In the genomic region with DNA sequence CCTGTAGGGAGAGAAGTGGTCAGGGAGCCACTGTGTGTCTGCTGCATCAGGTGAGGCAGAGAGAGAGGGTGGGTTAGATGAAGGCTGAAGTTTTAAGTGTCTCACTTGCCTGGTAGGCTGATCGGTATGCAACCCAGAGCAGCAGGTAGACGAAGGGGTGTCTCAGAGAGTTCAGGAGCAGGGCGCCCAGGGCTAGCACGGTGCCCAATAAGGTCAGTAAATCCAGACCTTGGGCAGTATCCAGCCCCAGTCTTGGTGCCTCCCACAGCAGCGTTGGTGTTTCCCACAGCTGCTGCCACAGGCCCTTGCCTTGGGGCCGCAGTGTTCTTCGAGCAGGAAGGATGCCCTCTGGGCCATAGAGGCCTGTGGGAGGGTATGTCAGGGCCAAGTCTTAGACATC, we compare ENCODE assay signal across 9 mouse cellular contexts. TPM values are rescaled to one million over a fixed set of nuclear protein-coding genes. Genes with fewer than 3 reads are reported as not detected.
A peak's percentile ranks its signal among the peaks of the same experiment; 100 is the strongest.
DNase-seq lines count a peak whose midpoint lies in the region; ATAC-seq lines count a peak whose summit lies in the region.
"Had no signal": no experiment of that assay in that cellular context is flagged by ENCODE, and none has a peak within 500 bp of the region (broad histone marks: within the 10 kb centered on the region; RNA-seq: fewer than 3 reads in every experiment).

No protein-coding gene starts in this region.

- H3K27ac ChIP-seq in kidney, embryonic 15.5 days = 0 out of 2 replicates have a peak overlapping the region, but pooled peaks have one; percentile 92
- no peak overlapping the region for H3K27ac ChIP-seq in brown adipose tissue, adult 24 weeks (replicated peaks; ENCODE audit: low read depth, low read length)
- H3K27ac ChIP-seq in hindbrain, embryonic 13.5 days = no peak overlapping the region
- H3K27ac ChIP-seq in midbrain, embryonic 16.5 days (ENCODE audit: low read length) = no peak overlapping the region

- H3K9ac ChIP-seq in kidney, embryonic 15.5 days = peak overlapping the region; percentile 78
- H3K9ac ChIP-seq in hindbrain, embryonic 13.5 days = peak overlapping the region; percentile 83
- peak overlapping the region; percentile 76 for H3K9ac ChIP-seq in midbrain, embryonic 16.5 days (ENCODE audit: low read depth, low read length)

- ATAC-seq in kidney, embryonic 15.5 days (replicated peaks; ENCODE audit: low FRiP score) = no peak
- no peak for ATAC-seq in hindbrain, embryonic 13.5 days (ENCODE audit: low FRiP score)
- ATAC-seq in midbrain, embryonic 16.5 days = no peak
- ATAC-seq in erythroid progenitor cell, adult 5-6 weeks (replicated peaks; ENCODE audit: low FRiP score, poor library complexity, severe bottlenecking) = no peak

- H3K9me3 ChIP-seq in kidney, embryonic 15.5 days (replicated peaks) = no peaks in the 10 kb centered on the region
- H3K9me3 ChIP-seq in hindbrain, embryonic 13.5 days = no peaks in the 10 kb centered on the region
- H3K9me3 ChIP-seq in midbrain, embryonic 16.5 days (replicated peaks; ENCODE audit: control insufficient read depth, low read length, poor library complexity, severe bottlenecking) = no peaks in the 10 kb centered on the region

- peak overlapping the region; percentile 86 for H3K4me3 ChIP-seq in kidney, embryonic 15.5 days (replicated peaks)
- H3K4me3 ChIP-seq in brown adipose tissue, adult 24 weeks (ENCODE audit: insufficient read depth, low read depth, low read length) = peak overlapping the region; percentile 88
- H3K4me3 ChIP-seq in hindbrain, embryonic 13.5 days = peak overlapping the region; percentile 67
- H3K4me3 ChIP-seq in midbrain, embryonic 16.5 days (ENCODE audit: low read depth, low read length) = peak overlapping the region; percentile 77

- no peaks in the 10 kb centered on the region for H3K27me3 ChIP-seq in kidney, embryonic 15.5 days
- H3K27me3 ChIP-seq in hindbrain, embryonic 13.5 days = no peaks in the 10 kb centered on the region
- no peaks in the 10 kb centered on the region for H3K27me3 ChIP-seq in midbrain, embryonic 16.5 days (ENCODE audit: control insufficient read depth, insufficient read depth, low read depth, low read length)

- H3K4me2 ChIP-seq in kidney, embryonic 15.5 days = peak overlapping the region; percentile 69
- H3K4me2 ChIP-seq in hindbrain, embryonic 13.5 days = peak overlapping the region; percentile 61
- peak overlapping the region; percentile 86 for H3K4me2 ChIP-seq in midbrain, embryonic 16.5 days (ENCODE audit: low read length)

- H3K4me1 ChIP-seq in kidney, embryonic 15.5 days = peaks cover 30% of the 10 kb centered on the region
- H3K4me1 ChIP-seq in brown adipose tissue, adult 24 weeks (ENCODE audit: control insufficient read depth, insufficient read depth, insufficient read length, low read length) = peaks cover 11% of the 10 kb centered on the region
- H3K4me1 ChIP-seq in hindbrain, embryonic 13.5 days (replicated peaks) = peaks cover 42% of the 10 kb centered on the region
- H3K4me1 ChIP-seq in midbrain, embryonic 16.5 days (ENCODE audit: control insufficient read depth, insufficient read depth, low read length) = peaks cover 29% of the 10 kb centered on the region

- no peak for DNase-seq in kidney, adult 8-10 months
- DNase-seq in right cerebral cortex, postnatal 36 days (ENCODE audit: low spot score in 2 of 2) = no peak
- no peak for DNase-seq in urinary bladder, postnatal 4 days (ENCODE audit: low spot score in 2 of 2)
- DNase-seq: lung, adult 2 months had no signal

- WGBS in kidney, embryonic 15.5 days = 66% methylated on average over 7 of the region's 7 CpGs
- WGBS in hindbrain, embryonic 13.5 days = 90% methylated on average over 7 of the region's 7 CpGs
- WGBS in midbrain, embryonic 16.5 days = 79% methylated on average over 6 of the region's 7 CpGs

- H3K36me3 ChIP-seq in kidney, embryonic 15.5 days = peaks cover 52% of the 10 kb centered on the region
- H3K36me3 ChIP-seq in hindbrain, embryonic 13.5 days = peaks cover 41% of the 10 kb centered on the region
- H3K36me3 ChIP-seq in midbrain, embryonic 16.5 days (ENCODE audit: control insufficient read depth, insufficient read depth, low read length) = peaks cover 21% of the 10 kb centered on the region; the same call in 1 of the 2 replicates

RNA-seq across cellular contexts. Expression of gene Lmf2, which starts 1.0 kb away (rescaled TPM):
- 54.1 and 67.9 TPM in 2 replicates for polyA plus RNA-seq in kidney, embryonic 15.5 days (2015; fragmentation: Nextera tagmentation; extraction: Ambion mirVana)
- 10.6 and 12.7 TPM in 2 replicates for polyA plus RNA-seq in brown adipose tissue, adult 24 weeks (2012; ENCODE audit: insufficient read depth, insufficient read length, missing spikeins)
- polyA plus RNA-seq in hindbrain, embryonic 13.5 days (2015; fragmentation: Nextera tagmentation; extraction: Ambion mirVana) = 32.2 and 32.6 TPM in 2 replicates
- polyA plus RNA-seq in midbrain, embryonic 16.5 days (2015; fragmentation: Nextera tagmentation; extraction: Ambion mirVana) = 29.0 and 34.9 TPM in 2 replicates
- total RNA-seq in erythroid progenitor cell, adult 5-6 weeks (2015; ENCODE audit: low replicate concordance) = 71.4 and 96.8 TPM in 2 replicates
- total RNA-seq in erythroid progenitor cell, adult 5-6 weeks (2017; ENCODE audit: low replicate concordance) = 63.3 and 84.0 TPM in 2 replicates

RNA-seq across cellular contexts. Expression of gene Ncaph2, which starts 1.1 kb away (rescaled TPM):
- polyA plus RNA-seq in kidney, embryonic 15.5 days (2015; fragmentation: Nextera tagmentation; extraction: Ambion mirVana) = 147 and 155 TPM in 2 replicates
- 59.3 and 60.2 TPM in 2 replicates for polyA plus RNA-seq in brown adipose tissue, adult 24 weeks (2012; ENCODE audit: insufficient read depth, insufficient read length, missing spikeins)
- 104 TPM in 2 replicates for polyA plus RNA-seq in hindbrain, embryonic 13.5 days (2015; fragmentation: Nextera tagmentation; extraction: Ambion mirVana)
- 116 and 117 TPM in 2 replicates for polyA plus RNA-seq in midbrain, embryonic 16.5 days (2015; fragmentation: Nextera tagmentation; extraction: Ambion mirVana)
- 195 and 215 TPM in 2 replicates for total RNA-seq in erythroid progenitor cell, adult 5-6 weeks (2015; ENCODE audit: low replicate concordance)
- total RNA-seq in erythroid progenitor cell, adult 5-6 weeks (2017; ENCODE audit: low replicate concordance) = 221 and 330 TPM in 2 replicates

RNA-seq across cellular contexts. Expression of gene Sco2, which starts 19.2 kb away (rescaled TPM):
- polyA plus RNA-seq in kidney, embryonic 15.5 days (2015; fragmentation: Nextera tagmentation; extraction: Ambion mirVana) = 7.9 and 8.2 TPM in 2 replicates
- polyA plus RNA-seq in brown adipose tissue, adult 24 weeks (2012; ENCODE audit: insufficient read depth, insufficient read length, missing spikeins) = 22.7 and 24.0 TPM in 2 replicates
- 10.9 and 11.3 TPM in 2 replicates for polyA plus RNA-seq in hindbrain, embryonic 13.5 days (2015; fragmentation: Nextera tagmentation; extraction: Ambion mirVana)
- 11.8 and 16.4 TPM in 2 replicates for polyA plus RNA-seq in midbrain, embryonic 16.5 days (2015; fragmentation: Nextera tagmentation; extraction: Ambion mirVana)
- 2.9 TPM in 1 of 2 replicates, not detected in the other for total RNA-seq in erythroid progenitor cell, adult 5-6 weeks (2015; ENCODE audit: low replicate concordance)
- total RNA-seq in erythroid progenitor cell, adult 5-6 weeks (2017; ENCODE audit: low replicate concordance) = 0.23 and 5.1 TPM in 2 replicates

RNA-seq across cellular contexts. Expression of gene Miox, which starts 20.3 kb away (rescaled TPM):
- polyA plus RNA-seq in kidney, embryonic 15.5 days (2015; fragmentation: Nextera tagmentation; extraction: Ambion mirVana) = 6.8 and 7.1 TPM in 2 replicates
- not detected in 2 replicates for polyA plus RNA-seq in brown adipose tissue, adult 24 weeks (2012; ENCODE audit: insufficient read depth, insufficient read length, missing spikeins)
- polyA plus RNA-seq in hindbrain, embryonic 13.5 days (2015; fragmentation: Nextera tagmentation; extraction: Ambion mirVana) = not detected in 2 replicates
- polyA plus RNA-seq in midbrain, embryonic 16.5 days (2015; fragmentation: Nextera tagmentation; extraction: Ambion mirVana) = not detected in 2 replicates
- not detected in 2 replicates for total RNA-seq in erythroid progenitor cell, adult 5-6 weeks (2015; ENCODE audit: low replicate concordance)
- total RNA-seq in erythroid progenitor cell, adult 5-6 weeks (2017; ENCODE audit: low replicate concordance) = not detected in 2 replicates

RNA-seq across cellular contexts. Expression of gene Tymp, which starts 22.4 kb away (rescaled TPM):
- 1.3 and 1.4 TPM in 2 replicates for polyA plus RNA-seq in kidney, embryonic 15.5 days (2015; fragmentation: Nextera tagmentation; extraction: Ambion mirVana)
- 0.55 TPM in 1 of 2 replicates, not detected in the other for polyA plus RNA-seq in brown adipose tissue, adult 24 weeks (2012; ENCODE audit: insufficient read depth, insufficient read length, missing spikeins)
- polyA plus RNA-seq in hindbrain, embryonic 13.5 days (2015; fragmentation: Nextera tagmentation; extraction: Ambion mirVana) = 2.2 and 2.4 TPM in 2 replicates
- polyA plus RNA-seq in midbrain, embryonic 16.5 days (2015; fragmentation: Nextera tagmentation; extraction: Ambion mirVana) = 1.9 and 3.0 TPM in 2 replicates
- not detected in 2 replicates for total RNA-seq in erythroid progenitor cell, adult 5-6 weeks (2015; ENCODE audit: low replicate concordance)
- total RNA-seq in erythroid progenitor cell, adult 5-6 weeks (2017; ENCODE audit: low replicate concordance) = not detected in 2 replicates
